Mouse (Mus musculus): Measurements from ENCODE around the gene Epha10. TPM values are rescaled to one million over a fixed set of nuclear protein-coding genes. Genes with fewer than 3 reads are reported as not detected.

Epha10 gene
- total and polyA plus RNA-seq, 2 experiments from 2014 or later = not detected

GRCm38 (mm10) chr4:124949488-124949887, 68.8 kb downstream of the Epha10 start:
- ATAC-seq (ENCODE audit: insufficient read depth, low read depth) = no peak

GRCm38 (mm10) chr4:124950181-124951035, 69.7 kb downstream of the Epha10 start:
- no peak overlapping the region for H3K27ac ChIP-seq (ENCODE audit: low read depth)
- no peak for TF ChIP-seq CTCF (IDR thresholded peaks at IDR 0.05; ENCODE audit: low read depth)
- TF ChIP-seq EP300 (IDR thresholded peaks at IDR 0.05; ENCODE audit: low read depth) = no peak
- ATAC-seq (ENCODE audit: insufficient read depth, low read depth) = no peak
- H3K9me3 ChIP-seq (replicated peaks; ENCODE audit: control insufficient read depth, low read length) = no peaks in the 10 kb centered on the region
- WGBS = 67% methylated on average over 21 of the region's 21 CpGs
- no peaks in the 10 kb centered on the region for H3K4me1 ChIP-seq (ENCODE audit: control insufficient read depth, insufficient read depth)
- H3K4me2 ChIP-seq (ENCODE audit: low read depth, low read length) = no peak overlapping the region
- no peak overlapping the region for H3K9ac ChIP-seq (replicated peaks; ENCODE audit: low read depth, low read length)
- no peak overlapping the region for H3K4me3 ChIP-seq (ENCODE audit: low read depth, low read length)
- H3K36me3 ChIP-seq (replicated peaks; ENCODE audit: control insufficient read depth, insufficient read depth, low read length) = no peaks in the 10 kb centered on the region
- no peaks in the 10 kb centered on the region for H3K27me3 ChIP-seq (ENCODE audit: control insufficient read depth, insufficient read depth, low read length)
- DNase-seq (ENCODE audit: low spot score) = no peak

More at GRCm38 (mm10) chr4:124949488-124949887, 68.8 kb downstream of the Epha10 start:
- no peak for DNase-seq (ENCODE audit: low spot score)
- Histone ChIP-seq H3K36me3 (replicated peaks; ENCODE audit: control insufficient read depth, insufficient read depth, low read length) (no peaks in the 10 kb centered on the region), H3K9ac (replicated peaks; ENCODE audit: low read depth, low read length) (no peak overlapping the region), H3K4me2 (ENCODE audit: low read depth, low read length) (no peak overlapping the region), H3K4me3 (ENCODE audit: low read depth, low read length) (no peak overlapping the region), H3K9me3 (replicated peaks; ENCODE audit: control insufficient read depth, low read length) (no peaks in the 10 kb centered on the region), H3K27ac (ENCODE audit: low read depth) (no peak overlapping the region), H3K4me1 (ENCODE audit: control insufficient read depth, insufficient read depth) (no peaks in the 10 kb centered on the region), H3K27me3 (ENCODE audit: control insufficient read depth, insufficient read depth, low read length) (no peaks in the 10 kb centered on the region)
- WGBS = 60% methylated on average over 3 of the region's 3 CpGs
- TF ChIP-seq EP300 (IDR thresholded peaks at IDR 0.05; ENCODE audit: low read depth) = no peak
- no peak for TF ChIP-seq CTCF (IDR thresholded peaks at IDR 0.05; ENCODE audit: low read depth)

- DNase-seq (ENCODE audit: low spot score) (no peak), ATAC-seq (ENCODE audit: insufficient read depth, low read depth) (no peak)
- Histone ChIP-seq H3K36me3 (replicated peaks; ENCODE audit: control insufficient read depth, insufficient read depth, low read length) (no peaks in the 10 kb centered on the region), H3K27me3 (ENCODE audit: control insufficient read depth, insufficient read depth, low read length) (no peaks in the 10 kb centered on the region), H3K4me3 (ENCODE audit: low read depth, low read length) (no peak overlapping the region), H3K9ac (replicated peaks; ENCODE audit: low read depth, low read length) (no peak overlapping the region), H3K4me1 (ENCODE audit: control insufficient read depth, insufficient read depth) (no peaks in the 10 kb centered on the region), H3K4me2 (ENCODE audit: low read depth, low read length) (no peak overlapping the region), H3K9me3 (replicated peaks; ENCODE audit: control insufficient read depth, low read length) (no peaks in the 10 kb centered on the region), H3K27ac (ENCODE audit: low read depth) (no peak overlapping the region)
- WGBS = 31% methylated on average over 10 of the region's 10 CpGs
- TF ChIP-seq EP300 (IDR thresholded peaks at IDR 0.05; ENCODE audit: low read depth) (no peak), CTCF (IDR thresholded peaks at IDR 0.05; ENCODE audit: low read depth) (no peak)
Measured at GRCm38 (mm10) chr4:124951036-124951433, 70.3 kb downstream of the Epha10 start.

- no peak for ATAC-seq (ENCODE audit: insufficient read depth, low read depth)
- TF ChIP-seq EP300 (IDR thresholded peaks at IDR 0.05; ENCODE audit: low read depth) (no peak), CTCF (IDR thresholded peaks at IDR 0.05; ENCODE audit: low read depth) (no peak)
Measured at GRCm38 (mm10) chr4:124953546-124953945, 72.8 kb downstream of the Epha10 start.

GRCm38 (mm10) chr4:124957284-124957683, 76.6 kb downstream of the Epha10 start:
- Histone ChIP-seq H3K4me2 (ENCODE audit: low read depth, low read length) (no peak overlapping the region), H3K4me1 (ENCODE audit: control insufficient read depth, insufficient read depth) (no peaks in the 10 kb centered on the region), H3K9ac (replicated peaks; ENCODE audit: low read depth, low read length) (no peak overlapping the region), H3K27ac (ENCODE audit: low read depth) (no peak overlapping the region), H3K27me3 (ENCODE audit: control insufficient read depth, insufficient read depth, low read length) (no peaks in the 10 kb centered on the region), H3K36me3 (replicated peaks; ENCODE audit: control insufficient read depth, insufficient read depth, low read length) (no peaks in the 10 kb centered on the region), H3K9me3 (replicated peaks; ENCODE audit: control insufficient read depth, low read length) (no peaks in the 10 kb centered on the region), H3K4me3 (ENCODE audit: low read depth, low read length) (no peak overlapping the region)
- ATAC-seq (ENCODE audit: insufficient read depth, low read depth) (no peak), DNase-seq (ENCODE audit: low spot score) (no peak)
- TF ChIP-seq CTCF (IDR thresholded peaks at IDR 0.05; ENCODE audit: low read depth) = no peak
- 58% methylated on average over 2 of the region's 2 CpGs for WGBS

More at GRCm38 (mm10) chr4:124953546-124953945, 72.8 kb downstream of the Epha10 start:
- H3K27ac ChIP-seq (ENCODE audit: low read depth) = no peak overlapping the region
- no peak overlapping the region for H3K4me3 ChIP-seq (ENCODE audit: low read depth, low read length)
- DNase-seq (ENCODE audit: low spot score) = peak; percentile 5
- 42% methylated on average over 4 of the region's 4 CpGs for WGBS
- H3K9me3 ChIP-seq (replicated peaks; ENCODE audit: control insufficient read depth, low read length) = no peaks in the 10 kb centered on the region
- H3K27me3 ChIP-seq (ENCODE audit: control insufficient read depth, insufficient read depth, low read length) = no peaks in the 10 kb centered on the region
- no peak overlapping the region for H3K9ac ChIP-seq (replicated peaks; ENCODE audit: low read depth, low read length)
- no peaks in the 10 kb centered on the region for H3K4me1 ChIP-seq (ENCODE audit: control insufficient read depth, insufficient read depth)
- H3K4me2 ChIP-seq (ENCODE audit: low read depth, low read length) = no peak overlapping the region
- no peaks in the 10 kb centered on the region for H3K36me3 ChIP-seq (replicated peaks; ENCODE audit: control insufficient read depth, insufficient read depth, low read length)
